Mouse (Mus musculus): Measurements from ENCODE around the gene Slc5a2.

Slc5a2 gene

GRCm38 (mm10) chr7:128246496-128247391, 18.7 kb upstream of the Slc5a2 start, which contains the start of gene Tgfb1i1:
TSS of gene Tgfb1i1 (plus strand) at chr7:128246812.
- ChIA-PET POLR2A (interaction anchor here (0.6 to 1.0 kb wide), 6 partner anchors 8 to 467 kb away, joined by 3 to 6 read pairs (median 4); partner anchors contain the start of gene 9130023H24Rik (in 1 of the 4)), CTCF (interaction anchor here (0.6 to 1.9 kb wide), 9 partner anchors 38 to 433 kb away, joined by 3 to 23 read pairs (median 4); no protein-coding TSS in a partner anchor)

- ChIA-PET POLR2A (no interaction called here), CTCF (interaction anchor here in 3 of 4 experiments (1.3 to 1.9 kb wide), 3 partner anchors 97 kb away, joined by 5 to 23 read pairs (median 8); no protein-coding TSS in a partner anchor)
Observed at GRCm38 (mm10) chr7:128247443-128247842, 18.0 kb upstream of the Slc5a2 start.

GRCm38 (mm10) chr7:128248081-128249042, 17.1 kb upstream of the Slc5a2 start:
- ChIA-PET CTCF (no interaction called here), POLR2A (no interaction called here)

GRCm38 (mm10) chr7:128249998-128250397, 15.5 kb upstream of the Slc5a2 start:
- CTCF ChIA-PET: interaction anchor here in 1 of 4 experiments (0.7 kb wide), 1 partner anchor 139 kb away, joined by 3 read pairs; no protein-coding TSS in a partner anchor
- POLR2A ChIA-PET: no interaction called here

- ChIA-PET POLR2A (interaction anchor here in 2 of 4 experiments (0.7 to 1.7 kb wide), 4 partner anchors 14 to 35 kb away, joined by 3 to 6 read pairs (median 3); partner anchors contain the start of genes 9130023H24Rik (in 1 of the 2) and Armc5 (in 1 of the 2)), CTCF (interaction anchor here in 2 of 4 experiments (1.0 to 1.1 kb wide), 2 partner anchors 12 to 93 kb away, joined by 3 to 5 read pairs; no protein-coding TSS in a partner anchor)
Observed at GRCm38 (mm10) chr7:128251946-128252345, 13.5 kb upstream of the Slc5a2 start.

- CTCF ChIA-PET: interaction anchor here in 2 of 4 experiments (1.1 to 1.2 kb wide), 2 partner anchors 15 to 92 kb away, joined by 5 read pairs; partner anchors contain the start of genes 9130023H24Rik (in 1 of the 2) and Armc5 (in 1 of the 2)
- POLR2A ChIA-PET: interaction anchor here in 3 of 4 experiments (0.7 to 1.7 kb wide), 6 partner anchors 15 to 35 kb away, joined by 3 to 6 read pairs (median 3); partner anchors contain the start of genes 9130023H24Rik (in 1 of the 3) and Armc5 (in 1 of the 3)
Observed at GRCm38 (mm10) chr7:128252609-128253008, 12.8 kb upstream of the Slc5a2 start.

- ChIA-PET CTCF (interaction anchor here in 1 of 4 experiments (1.5 kb wide), 1 partner anchor 34 kb away, joined by 5 read pairs; no protein-coding TSS in a partner anchor), POLR2A (interaction anchor here in 1 of 4 experiments (0.7 kb wide), 1 partner anchor 105 kb away, joined by 3 read pairs; no protein-coding TSS in a partner anchor)
Observed at GRCm38 (mm10) chr7:128254978-128255377, 10.5 kb upstream of the Slc5a2 start.

GRCm38 (mm10) chr7:128255757-128256156, 9.7 kb upstream of the Slc5a2 start:
- ChIA-PET CTCF (interaction anchor here in 1 of 4 experiments (1.5 kb wide), 1 partner anchor 33 kb away, joined by 5 read pairs; no protein-coding TSS in a partner anchor), POLR2A (no interaction called here)

- CTCF ChIA-PET: no interaction called here
Observed at GRCm38 (mm10) chr7:128256783-128257334, 8.6 kb upstream of the Slc5a2 start.

GRCm38 (mm10) chr7:128266056-128266455, 599 bp downstream of the Slc5a2 start:
- POLR2A ChIA-PET: interaction anchor here in 1 of 4 experiments (0.6 to 0.9 kb wide), 2 partner anchors 17 to 56 kb away, joined by 3 read pairs; no protein-coding TSS in a partner anchor
- CTCF ChIA-PET: no interaction called here

More at GRCm38 (mm10) chr7:128256783-128257334, 8.6 kb upstream of the Slc5a2 start:
- POLR2A ChIA-PET: no interaction called here

- ChIA-PET CTCF (no interaction called here), POLR2A (interaction anchor here in 1 of 4 experiments (1.3 kb wide), 1 partner anchor 19 kb away, joined by 3 read pairs; no protein-coding TSS in a partner anchor)
Observed at GRCm38 (mm10) chr7:128267391-128267790, 1.9 kb downstream of the Slc5a2 start.

GRCm38 (mm10) chr7:128267813-128268212, 2.4 kb downstream of the Slc5a2 start:
- POLR2A ChIA-PET: interaction anchor here in 1 of 4 experiments (1.3 to 1.4 kb wide), 2 partner anchors 19 to 21 kb away, joined by 3 read pairs; no protein-coding TSS in a partner anchor
- CTCF ChIA-PET: no interaction called here

GRCm38 (mm10) chr7:128270431-128270850, 5.0 kb downstream of the Slc5a2 start:
- ChIA-PET POLR2A (interaction anchor here (0.6 to 2.3 kb wide), 32 partner anchors 8 to 1052 kb away, joined by 3 to 12 read pairs (median 3); partner anchors contain the start of genes BC017158 (in 2 of the 4), 9130023H24Rik (in 1 of the 4), Fus (in 1 of the 4) and Tial1 (in 1 of the 4)), CTCF (interaction anchor here in 3 of 4 experiments (0.6 to 1.8 kb wide), 6 partner anchors 18 to 129 kb away, joined by 3 to 6 read pairs (median 4); partner anchors contain the start of gene Armc5 (in 1 of the 3))

GRCm38 (mm10) chr7:128271496-128271895, 6.0 kb downstream of the Slc5a2 start:
- ChIA-PET POLR2A (interaction anchor here in 2 of 4 experiments (0.7 to 2.3 kb wide), 7 partner anchors 11 to 252 kb away, joined by 3 to 12 read pairs (median 4); partner anchors contain the start of genes BC017158 (in 1 of the 2) and Bag3 (in 1 of the 2)), CTCF (interaction anchor here in 2 of 4 experiments (0.6 to 1.6 kb wide), 2 partner anchors 35 to 1693 kb away, joined by 3 to 6 read pairs; partner anchors contain the start of gene Armc5 (in 1 of the 2))

GRCm38 (mm10) chr7:128276051-128276450, 10.6 kb downstream of the Slc5a2 start:
- CTCF ChIA-PET: interaction anchor here in 2 of 4 experiments (0.6 to 4.0 kb wide), 4 partner anchors 13 to 310 kb away, joined by 3 to 16 read pairs (median 4); no protein-coding TSS in a partner anchor
- POLR2A ChIA-PET: interaction anchor here in 3 of 4 experiments (0.6 to 3.4 kb wide), 17 partner anchors 8 to 1845 kb away, joined by 3 to 21 read pairs (median 5); partner anchors contain the start of genes BC017158 (in 2 of the 3), 9130023H24Rik (in 1 of the 3), Fus (in 1 of the 3) and Tial1 (in 1 of the 3)

- CTCF ChIA-PET: interaction anchor here in 1 of 4 experiments (0.8 kb wide), 1 partner anchor 10 kb away, joined by 4 read pairs; no protein-coding TSS in a partner anchor
- POLR2A ChIA-PET: interaction anchor here in 2 of 4 experiments (1.0 to 1.8 kb wide), 3 partner anchors 9 to 18 kb away, joined by 3 to 6 read pairs (median 5); partner anchors contain the start of gene BC017158 (in 1 of the 2)
Observed at GRCm38 (mm10) chr7:128279750-128280149, 14.3 kb downstream of the Slc5a2 start.

GRCm38 (mm10) chr7:128281765-128282164, 16.3 kb downstream of the Slc5a2 start:
- POLR2A ChIA-PET: interaction anchor here in 1 of 4 experiments (1.0 to 1.5 kb wide), 2 partner anchors 11 to 17 kb away, joined by 3 to 4 read pairs; partner anchors contain the start of gene BC017158
- CTCF ChIA-PET: no interaction called here
